In genomic region chr8:88633343-88633765, GRCm38 (mm10) we compare ENCODE assay signal across 11 mouse cellular contexts. TPM values are rescaled to one million over a fixed set of nuclear protein-coding genes. Genes with fewer than 3 reads are reported as not detected.
DNase-seq lines count a peak whose midpoint lies in the region; ATAC-seq lines count a peak whose summit lies in the region.
"Had no signal": no experiment of that assay in that cellular context is flagged by ENCODE, and none has a peak within 500 bp of the region (broad histone marks: within the 10 kb centered on the region; RNA-seq: fewer than 3 reads in every experiment).

No protein-coding gene starts in this region.

- H3K27ac ChIP-seq in liver, embryonic 16.5 days (ENCODE audit: low read length): no peak overlapping the region
- no peak overlapping the region for H3K27ac ChIP-seq in neural tube, embryonic 15.5 days (replicated peaks)
- H3K27ac ChIP-seq: hindbrain, embryonic 15.5 days; limb, embryonic 12.5 days had no signal

- H3K4me1 ChIP-seq in liver, embryonic 16.5 days (ENCODE audit: control insufficient read depth, low read depth, low read length): peaks cover 3% of the 10 kb centered on the region; the same call in 1 of the 2 replicates
- peaks cover 5% of the 10 kb centered on the region for H3K4me1 ChIP-seq in neural tube, embryonic 15.5 days

- DNase-seq in liver (no peak), MN1 (ENCODE audit: low spot score) (no peak)
- DNase-seq in heart, adult 8-10 months (ENCODE audit: low spot score): peak; percentile 79
- peak; percentile 60 for DNase-seq in kidney, postnatal 14 days
- peak; percentile 44 for DNase-seq in skeletal muscle tissue, adult 2 months (ENCODE audit: low read depth, low spot score)
- no peak for DNase-seq in adrenal gland, postnatal 14 days

- 38% methylated on average over 7 of the region's 7 CpGs for WGBS in liver, embryonic 16.5 days (ENCODE audit: insufficient replicate concordance)
- 87% methylated on average over 7 of the region's 7 CpGs for WGBS in neural tube, embryonic 15.5 days

- peak; percentile 18; the same call in 1 of the 2 replicates for ATAC-seq in liver, embryonic 16.5 days (ENCODE audit: low read depth)
- ATAC-seq in neural tube, embryonic 15.5 days (ENCODE audit: low FRiP score): no peak

- no peak overlapping the region for H3K9ac ChIP-seq in liver, embryonic 16.5 days (ENCODE audit: low read depth, low read length)
- no peak overlapping the region for H3K9ac ChIP-seq in neural tube, embryonic 15.5 days (replicated peaks)
- H3K9ac ChIP-seq: hindbrain, embryonic 15.5 days; limb, embryonic 12.5 days had no signal

- H3K36me3 ChIP-seq in liver, embryonic 16.5 days (ENCODE audit: control insufficient read depth, insufficient read depth): no peaks in the 10 kb centered on the region
- no peaks in the 10 kb centered on the region for H3K36me3 ChIP-seq in neural tube, embryonic 15.5 days
- H3K36me3 ChIP-seq: hindbrain, embryonic 15.5 days; limb, embryonic 12.5 days had no signal

- no peaks in the 10 kb centered on the region for H3K9me3 ChIP-seq in liver, embryonic 16.5 days (replicated peaks; ENCODE audit: control insufficient read depth, low read length)
- no peaks in the 10 kb centered on the region for H3K9me3 ChIP-seq in neural tube, embryonic 15.5 days (replicated peaks)
- H3K9me3 ChIP-seq: hindbrain, embryonic 15.5 days; limb, embryonic 12.5 days had no signal

- no peak overlapping the region for H3K4me3 ChIP-seq in liver, embryonic 16.5 days (ENCODE audit: low read depth, low read length)
- no peak overlapping the region for H3K4me3 ChIP-seq in neural tube, embryonic 15.5 days (replicated peaks)
- H3K4me3 ChIP-seq: hindbrain, embryonic 15.5 days; limb, embryonic 12.5 days; myocyte had no signal

- peaks cover 3% of the 10 kb centered on the region; the same call in 1 of the 2 replicates for H3K27me3 ChIP-seq in liver, embryonic 16.5 days (ENCODE audit: control insufficient read depth, insufficient read depth, low read depth, low read length)
- H3K27me3 ChIP-seq in neural tube, embryonic 15.5 days (replicated peaks): 0 out of 2 replicates have a peak, but pooled peaks cover 3% of the 10 kb centered on the region
- H3K27me3 ChIP-seq: hindbrain, embryonic 15.5 days had no signal

- H3K4me2 ChIP-seq in liver, embryonic 16.5 days (ENCODE audit: low read depth, low read length): no peak overlapping the region
- H3K4me2 ChIP-seq in neural tube, embryonic 15.5 days: no peak overlapping the region
- H3K4me2 ChIP-seq: hindbrain, embryonic 15.5 days; limb, embryonic 12.5 days had no signal

RNA-seq across cellular contexts. Expression of gene Snx20, which starts 2.6 kb away (rescaled TPM):
- 3.2 and 4.0 TPM in 2 replicates for polyA plus RNA-seq in liver, embryonic 16.5 days (2015; fragmentation: Nextera tagmentation; extraction: Ambion mirVana)
- total RNA-seq in heart, adult 8-10 months (2022): 1 to 10 TPM in 1 of 4 experiments, under 1 TPM in 3; 0.63 to 1.6 (median 0.77) TPM
- 1.2 and 2.4 TPM in 2 replicates for polyA plus RNA-seq in neural tube, embryonic 15.5 days (2015; fragmentation: Nextera tagmentation; extraction: Ambion mirVana)
- 1.0 and 5.4 TPM in 2 replicates for total RNA-seq in adrenal gland, postnatal 14 days (2021)

RNA-seq across cellular contexts. Expression of gene Nod2, which starts 13.8 kb away (rescaled TPM):
- polyA plus RNA-seq in liver, embryonic 16.5 days (2015; fragmentation: Nextera tagmentation; extraction: Ambion mirVana): 0.05 and 0.12 TPM in 2 replicates
- total RNA-seq in heart, adult 8-10 months (2022): 1 to 10 TPM in 1 of 4 experiments, under 1 TPM in 3; 0.56 to 1.3 (median 0.68) TPM
- 0.09 and 0.12 TPM in 2 replicates for polyA plus RNA-seq in neural tube, embryonic 15.5 days (2015; fragmentation: Nextera tagmentation; extraction: Ambion mirVana)
- total RNA-seq in adrenal gland, postnatal 14 days (2021): 0.64 and 0.78 TPM in 2 replicates
- polyA plus RNA-seq: hindbrain, embryonic 15.5 days had no signal

Comparison
In these comparisons a context has a peak if more than half of its experiments do, and no peak if none do; other contexts are left out.
1. DNase-seq: peak in heart, adult 8-10 months (single experiment), kidney, postnatal 14 days (single experiment) and skeletal muscle tissue, adult 2 months (single experiment); none in liver (single experiment), MN1 (single experiment) and adrenal gland, postnatal 14 days (single experiment).